Mouse (Mus musculus): ENCODE data around the gene Rad9b.

Rad9b gene

DNA sequence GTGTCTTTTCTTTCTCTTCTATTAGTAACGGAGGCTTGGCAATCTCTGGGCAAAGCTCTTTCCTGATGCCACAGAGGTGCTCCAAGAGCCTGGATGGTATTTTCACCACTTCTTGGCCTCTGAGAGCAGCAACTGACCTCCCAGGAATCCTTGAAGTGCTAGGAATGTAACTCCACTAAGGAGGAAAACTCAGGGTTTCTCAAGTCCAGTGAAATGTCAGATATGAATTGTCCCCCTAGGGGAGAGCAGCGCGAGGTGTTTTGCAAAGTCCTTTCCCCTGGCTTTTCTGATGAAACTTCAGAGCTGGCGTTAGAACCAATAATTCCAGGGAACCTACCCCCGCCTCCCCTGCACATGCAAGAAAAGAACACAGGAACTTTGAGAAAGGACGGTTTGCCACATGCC lies 73.6 kb downstream of the Rad9b start:
- DNase-seq, result no peak

DNA sequence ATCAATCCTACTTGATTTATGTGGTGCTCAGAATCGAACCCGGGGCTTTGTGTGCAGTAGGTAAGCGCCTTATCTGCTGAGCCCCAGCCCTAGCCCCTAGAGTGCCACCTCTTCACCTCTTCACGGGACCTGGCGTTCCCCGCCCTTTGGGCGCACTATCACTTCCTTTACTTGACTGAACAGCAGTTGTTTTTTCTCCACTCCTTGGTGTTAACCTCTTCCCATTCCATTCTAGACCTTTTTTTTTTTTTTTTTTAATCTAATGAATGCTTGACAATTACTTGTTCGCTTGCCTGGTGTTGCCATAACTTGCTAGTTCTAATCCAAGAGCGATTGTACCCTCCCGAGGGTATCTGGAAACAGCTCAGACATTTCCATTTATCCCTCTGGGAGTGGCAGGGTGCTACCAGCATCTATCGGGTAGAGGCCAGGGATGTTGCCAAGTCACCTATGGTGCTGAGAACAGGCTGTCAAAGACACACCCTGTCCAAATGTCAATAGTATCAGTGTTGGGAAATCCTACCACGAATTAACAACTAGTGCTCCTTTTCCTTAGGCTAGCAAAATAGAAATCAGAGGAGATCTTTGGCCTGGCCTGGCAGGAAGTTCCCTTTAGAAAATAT lies 74.1 kb downstream of the Rad9b start:
- no peak for DNase-seq

DNA sequence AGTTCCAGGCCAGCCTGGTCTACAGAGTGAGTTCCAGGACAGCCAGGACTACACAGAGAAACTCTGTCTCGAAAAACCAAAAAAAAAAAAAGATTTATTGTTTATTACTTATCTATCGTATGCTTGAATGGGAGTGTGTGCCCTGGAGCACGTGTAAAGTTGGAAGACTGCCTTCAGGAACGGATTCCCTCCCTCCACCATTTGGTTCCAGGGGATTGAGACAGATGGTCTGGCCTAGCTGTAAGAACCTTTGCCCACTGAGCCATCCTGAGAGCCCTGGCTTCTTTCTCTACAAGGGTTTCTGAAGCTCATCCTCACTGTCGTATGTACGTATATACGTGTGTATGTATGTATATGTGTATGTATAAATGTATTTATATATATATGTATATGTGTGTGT lies 75.1 kb downstream of the Rad9b start:
- no peak for DNase-seq

- DNase-seq, result no peak
These were observed 79.2 kb downstream of the Rad9b start for GRCm38 (mm10) chr5:122274785-122275184.

Data from layer of hippocampus, adult 9-11 months (tissue).